Mouse (Mus musculus): ENCODE data around the gene Hspb7.

GRCm38 (mm10) chr4:141465512-141466288 is 45.1 kb downstream of the Hspb7 start:
- TF ChIP-seq GATA1 (IDR thresholded peaks at IDR 0.05; ENCODE audit: low read length), result no peak
- no peak for TF ChIP-seq TAL1 (IDR thresholded peaks at IDR 0.05; ENCODE audit: low read length)

Data from erythroblast, embryonic 14.5 days (primary cell).